Mouse (Mus musculus) MEL (cell line): Measurements from ENCODE around the gene Arhgap40. TPM values are rescaled to one million over a fixed set of nuclear protein-coding genes. Genes with fewer than 3 reads are reported as not detected.

Source experiments
- DNase-seq: peaks from one replicate; pipeline ENCODE4 v3.0.0; 2011; ENCODE audit warnings: low read depth, low spot score
- H3K27ac ChIP-seq: 2 replicates; pipeline ENCODE4 v1.5.1; 2012; ENCODE audit warnings: low read depth, mild to moderate bottlenecking, control low read depth, low read length, moderate library complexity; ENCODE audit not compliant: control insufficient read depth
- H3K27me3 ChIP-seq, 2 experiments: fragments of 150-350 bp in 1 of 2; sonication (generic) in 1 of 2; 2 replicates each; pipeline ENCODE4 v1.6.1; 2012; ENCODE audit warnings: low read length in 2 of 2, mild to moderate bottlenecking in 2 of 2, improper control_type of control experiment in 1 of 2, moderate library complexity in 1 of 2; ENCODE audit not compliant: insufficient read depth in 2 of 2, control insufficient read depth in 1 of 2
- H3K36me3 ChIP-seq, 2 experiments: 2 replicates each; pipeline ENCODE4 v1.6.1; 2012 to 2014; ENCODE audit warnings: low read length in 2 of 2, improper control_type of control experiment in 1 of 2, inconsistent platforms in 1 of 2, mild to moderate bottlenecking in 1 of 2; ENCODE audit not compliant: insufficient read depth in 2 of 2, control insufficient read depth in 1 of 2
- H3K4me1 ChIP-seq, 2 experiments: fragments of 150-350 bp in 1 of 2; sonication (generic) in 1 of 2; 2 replicates each; pipeline ENCODE4 v1.6.1; 2012; ENCODE audit warnings: low read length in 2 of 2, improper control_type of control experiment in 1 of 2, mild to moderate bottlenecking in 1 of 2; ENCODE audit not compliant: insufficient read depth in 2 of 2, control insufficient read depth in 1 of 2
- H3K4me3 ChIP-seq, 2 experiments: fragments of 150-350 bp in 1 of 2; sonication (generic) in 1 of 2; 2 replicates each; pipeline ENCODE4 v1.5.1; 2012; ENCODE audit warnings: low read depth in 2 of 2, low read length in 2 of 2, mild to moderate bottlenecking in 2 of 2, moderate library complexity in 2 of 2, control low read depth in 1 of 2, improper control_type of control experiment in 1 of 2; ENCODE audit not compliant: control insufficient read depth in 1 of 2, insufficient read depth in 1 of 2
- H3K79me2 ChIP-seq: 2 replicates; pipeline ENCODE4 v1.6.1; 2012; ENCODE audit warnings: mild to moderate bottlenecking, low read length, moderate library complexity; ENCODE audit not compliant: control insufficient read depth, poor library complexity, insufficient read depth
- H3K9ac ChIP-seq: 2 replicates; pipeline ENCODE4 v1.6.1; 2012; ENCODE audit warnings: low read depth, mild to moderate bottlenecking, control low read depth, low read length, moderate library complexity; ENCODE audit not compliant: control insufficient read depth, poor library complexity, severe bottlenecking
- H3K9me3 ChIP-seq: fragments of 150-350 bp; sonication (generic); replicated peaks from 2 replicates; pipeline ENCODE4 v1.6.1; 2012; ENCODE audit warnings: mild to moderate bottlenecking, low read length, improper control_type of control experiment, moderate library complexity; ENCODE audit not compliant: insufficient read depth
- CHD1 ChIP-seq: IDR thresholded peaks from 2 replicates; pipeline ENCODE4 v1.6.1; 2012; ENCODE audit warnings: low read depth, mild to moderate bottlenecking, inconsistent platforms, low read length, improper control_type of control experiment
- CHD2 ChIP-seq: IDR thresholded peaks from 2 replicates; pipeline ENCODE4 v1.6.1; 2011; ENCODE audit warnings: low read length, improper control_type of control experiment
- CTCF ChIP-seq, 3 experiments: IDR thresholded peaks in 2 of 3; conservative IDR thresholded peaks in 1 of 3; 2 replicates each; pipeline ENCODE4 v1.5.1; 2011 to 2012; ENCODE audit warnings: low read length in 3 of 3, low read depth in 2 of 3, mild to moderate bottlenecking in 2 of 3, improper control_type of control experiment in 1 of 3, inconsistent platforms in 1 of 3, mixed read lengths in 1 of 3, moderate library complexity in 1 of 3; ENCODE audit not compliant: control insufficient read depth in 1 of 3, insufficient read depth in 1 of 3, poor library complexity in 1 of 3, severe bottlenecking in 1 of 3
- EP300 ChIP-seq, 2 experiments: IDR thresholded peaks; 2 replicates each; pipeline ENCODE4 v1.6.1; 2011; ENCODE audit warnings: improper control_type of control experiment in 2 of 2, low read length in 2 of 2, low read depth in 1 of 2, mild to moderate bottlenecking in 1 of 2
- GABPA ChIP-seq: IDR thresholded peaks from 2 replicates; pipeline ENCODE4 v1.6.1; 2012; ENCODE audit warnings: low read depth, mild to moderate bottlenecking, inconsistent platforms, low read length, improper control_type of control experiment, moderate library complexity
- GATA1 ChIP-seq: IDR thresholded peaks from 2 replicates; pipeline ENCODE4 v1.6.1; 2011; ENCODE audit warnings: low read depth, low read length, improper control_type of control experiment
- KAT2A ChIP-seq: conservative IDR thresholded peaks from 2 replicates; pipeline ENCODE4 v1.6.1; 2012; ENCODE audit warnings: low read depth, low read length, improper control_type of control experiment, inconsistent platforms
- MAFK ChIP-seq: IDR thresholded peaks from 2 replicates; pipeline ENCODE4 v1.6.1; 2011; ENCODE audit warnings: low read depth, mild to moderate bottlenecking, low read length, improper control_type of control experiment, borderline replicate concordance
- MAZ ChIP-seq: IDR thresholded peaks from 2 replicates; pipeline ENCODE4 v1.6.1; 2012; ENCODE audit warnings: low read depth, mild to moderate bottlenecking, inconsistent platforms, low read length, improper control_type of control experiment
- MEF2A ChIP-seq: IDR thresholded peaks from 2 replicates; pipeline ENCODE4 v1.6.1; 2014; ENCODE audit warnings: low read depth, mild to moderate bottlenecking, inconsistent platforms, low read length, improper control_type of control experiment; ENCODE audit not compliant: poor library complexity, insufficient replicate concordance, severe bottlenecking; ENCODE audit errors: extremely low read depth
- MYB ChIP-seq: IDR thresholded peaks from 2 replicates; pipeline ENCODE4 v1.6.1; 2011; ENCODE audit warnings: mild to moderate bottlenecking, low read depth, low read length, improper control_type of control experiment
- NRF1 ChIP-seq: IDR thresholded peaks from 2 replicates; pipeline ENCODE4 v1.6.1; 2014; ENCODE audit warnings: low read depth, mild to moderate bottlenecking, inconsistent platforms, low read length, improper control_type of control experiment, moderate library complexity; ENCODE audit not compliant: poor library complexity, insufficient read depth, severe bottlenecking
- POLR2A ChIP-seq, 2 experiments: IDR thresholded peaks; 2 replicates each; pipeline ENCODE4 v1.6.1; 2011 to 2012; ENCODE audit warnings: low read length in 2 of 2, mild to moderate bottlenecking in 2 of 2, control low read depth in 1 of 2, improper control_type of control experiment in 1 of 2, low read depth in 1 of 2, moderate library complexity in 1 of 2; ENCODE audit not compliant: control insufficient read depth in 1 of 2, insufficient read depth in 1 of 2, poor library complexity in 1 of 2
- POLR2AphosphoS2 ChIP-seq: IDR thresholded peaks from 2 replicates; pipeline ENCODE4 v1.6.1; 2011; ENCODE audit warnings: low read length, improper control_type of control experiment
- RAD21 ChIP-seq: IDR thresholded peaks from 2 replicates; pipeline ENCODE4 v1.6.1; 2011; ENCODE audit warnings: mild to moderate bottlenecking, low read depth, low read length, improper control_type of control experiment
- RCOR1 ChIP-seq: IDR thresholded peaks from 2 replicates; pipeline ENCODE4 v1.6.1; 2012; ENCODE audit warnings: low read depth, mild to moderate bottlenecking, inconsistent platforms, low read length, improper control_type of control experiment
- SIN3A ChIP-seq: IDR thresholded peaks from 2 replicates; pipeline ENCODE4 v1.6.1; 2012; ENCODE audit warnings: low read length, improper control_type of control experiment, inconsistent platforms
- SMC3 ChIP-seq: IDR thresholded peaks from 2 replicates; pipeline ENCODE4 v1.6.1; 2011; ENCODE audit warnings: low read depth, low read length, improper control_type of control experiment
- TAL1 ChIP-seq: IDR thresholded peaks from 2 replicates; pipeline ENCODE4 v1.6.1; 2012; ENCODE audit warnings: mild to moderate bottlenecking, inconsistent platforms, low read length, moderate library complexity, mixed read lengths
- TBP ChIP-seq: IDR thresholded peaks from 2 replicates; pipeline ENCODE4 v1.8.0; 2011; ENCODE audit warnings: low read depth, low read length, improper control_type of control experiment
- TCF12 ChIP-seq: IDR thresholded peaks from 2 replicates; pipeline ENCODE4 v1.6.1; 2014; ENCODE audit warnings: low read depth, mild to moderate bottlenecking, inconsistent platforms, low read length, improper control_type of control experiment, moderate library complexity
- UBTF ChIP-seq: IDR thresholded peaks from 2 replicates; pipeline ENCODE4 v1.6.1; 2012; ENCODE audit warnings: low read depth, mild to moderate bottlenecking, inconsistent platforms, low read length, improper control_type of control experiment, moderate library complexity, borderline replicate concordance; ENCODE audit not compliant: insufficient read depth
- ZC3H11A ChIP-seq: IDR thresholded peaks from 2 replicates; pipeline ENCODE4 v1.6.1; 2012; ENCODE audit warnings: low read depth, mild to moderate bottlenecking, inconsistent platforms, low read length, improper control_type of control experiment
- ZMIZ1 ChIP-seq: IDR thresholded peaks from 2 replicates; pipeline ENCODE4 v1.6.1; 2012; ENCODE audit warnings: low read depth, mild to moderate bottlenecking, inconsistent platforms, low read length, improper control_type of control experiment, moderate library complexity
- ZNF384 ChIP-seq: IDR thresholded peaks from 2 replicates; pipeline ENCODE4 v1.6.1; 2012; ENCODE audit warnings: low read depth, mild to moderate bottlenecking, inconsistent platforms, low read length, improper control_type of control experiment
- polyA plus RNA-seq, 2 experiments: library from polyadenylated mRNA; stranded (reverse) in 1 of 2; unstranded in 1 of 2; fragments of >175 nt in 1 of 2; fragments of >200 nt in 1 of 2; gene quantifications; 2 replicates each; pipeline versions ENCODE4 v1.2.1 to v1.2.4; 2012; ENCODE audit warnings: low replicate concordance in 2 of 2, low read depth in 1 of 2; ENCODE audit not compliant: insufficient read length in 2 of 2, insufficient read depth in 1 of 2, missing spikeins in 1 of 2
- total RNA-seq: library from RNA; depleted of rRNA; stranded (reverse); fragments of 300-350 nt; gene quantifications from 2 replicates; pipeline ENCODE4 v1.2.3, GENCODE M21; 2012

Arhgap40 gene
- total and polyA plus RNA-seq, 3 experiments = not detected

DNA sequence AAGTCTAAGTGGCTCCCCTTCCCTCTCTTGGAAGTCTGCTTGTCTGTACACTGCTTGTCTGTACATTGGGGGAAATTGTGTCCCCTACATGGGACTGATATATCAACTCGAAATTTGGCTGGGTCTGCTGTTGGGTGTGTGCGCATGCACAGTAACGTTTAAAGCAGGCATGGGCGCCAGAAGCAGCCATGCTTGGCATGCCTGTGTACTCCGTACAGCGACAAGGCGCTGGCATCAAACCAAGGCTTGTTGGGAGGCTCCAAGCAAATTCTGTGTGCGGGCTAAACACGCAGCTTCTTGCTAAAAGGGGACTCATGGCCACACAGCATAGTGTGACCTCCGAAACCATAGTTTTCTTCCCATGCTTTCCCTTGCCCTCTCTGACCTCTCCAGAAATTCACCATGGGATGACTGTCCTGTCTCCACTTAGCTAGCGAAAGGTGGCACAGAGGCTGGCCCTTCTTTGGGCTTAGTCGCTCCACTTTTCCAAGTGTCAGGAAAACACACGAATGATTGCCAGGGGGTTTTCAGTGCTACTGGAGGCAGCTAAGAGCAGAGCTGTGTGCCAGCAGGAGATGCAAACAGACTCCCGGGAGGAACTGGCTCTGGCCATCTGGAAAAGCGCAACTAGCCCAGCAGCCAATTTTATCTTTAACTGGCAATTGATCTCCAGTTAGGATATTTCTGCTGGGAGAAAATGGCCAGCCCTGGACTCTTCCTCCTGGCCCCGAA is 11.7 kb downstream of the Arhgap40 start:
- no peaks in the 10 kb centered on the region for H3K79me2 ChIP-seq

DNA sequence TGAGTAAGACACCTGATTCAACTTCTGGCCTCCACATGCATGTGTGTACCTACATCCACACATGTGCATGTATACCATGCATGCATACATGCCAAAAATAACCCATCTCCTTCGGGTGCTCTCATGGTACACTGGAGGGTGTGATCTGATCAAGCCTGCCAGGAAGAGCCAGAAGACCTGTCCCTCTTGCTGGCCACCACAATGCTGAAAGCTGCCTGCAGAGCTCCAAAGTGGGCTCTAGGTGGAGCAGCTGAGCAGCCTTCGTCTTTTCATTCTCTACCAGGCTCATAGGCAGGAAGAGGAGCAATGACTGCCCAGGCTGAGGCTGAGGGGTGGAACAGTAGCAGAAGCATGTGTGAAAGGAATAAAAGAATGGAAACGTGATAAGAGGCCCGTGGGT is 21.5 kb downstream of the Arhgap40 start:
- Histone ChIP-seq H3K4me1 (no peaks in the 10 kb centered on the region; a peak in 1 of 4 replicates), H3K4me3 (no peak overlapping the region), H3K27ac (no peak overlapping the region), H3K36me3 (no peaks in the 10 kb centered on the region), H3K27me3 (no peaks in the 10 kb centered on the region), H3K9ac (no peak overlapping the region), H3K9me3 (no peaks in the 10 kb centered on the region), H3K79me2 (no peaks in the 10 kb centered on the region)
- DNase-seq = peak; percentile 73
- TF ChIP-seq CTCF (IDR thresholded peaks at IDR 0.05 in 2 of 3, conservative IDR thresholded peaks at IDR 0.05 in 1 of 3; ENCODE audit: control insufficient read depth in 1 of 3, insufficient read depth in 1 of 3, low read depth in 2 of 3, low read length in 3 of 3, poor library complexity in 1 of 3, severe bottlenecking in 1 of 3) = peak; percentile 77 to 86 (median 81)
- TF ChIP-seq NRF1 = no peak
- TF ChIP-seq SMC3 = peak; percentile 77
- no peak for TF ChIP-seq MAFK
- peak; percentile 38 for TF ChIP-seq ZC3H11A
- peak; percentile 58 for TF ChIP-seq RAD21
- TF ChIP-seq POLR2AphosphoS2 = no peak
- no peak for TF ChIP-seq MYB

More for the DNA sequence above, 11.7 kb downstream of the Arhgap40 start:
- TF ChIP-seq RCOR1 (no peak), ZMIZ1 (no peak), ZNF384 (no peak), GABPA (no peak), MYB (no peak), TCF12 (no peak), CHD1 (no peak), SIN3A (no peak), EP300 (IDR thresholded peaks at IDR 0.05; ENCODE audit: low read depth in 1 of 2, low read length in 2 of 2) (no peak), GATA1 (no peak), CHD2 (no peak), POLR2A (IDR thresholded peaks at IDR 0.05; ENCODE audit: control insufficient read depth in 1 of 2, insufficient read depth in 1 of 2, low read depth in 1 of 2, low read length in 2 of 2, poor library complexity in 1 of 2) (no peak), MEF2A (no peak), MAZ (no peak), TBP (no peak), UBTF (no peak), MAFK (no peak), KAT2A (no peak), TAL1 (no peak)
- H3K4me1 ChIP-seq = no peaks in the 10 kb centered on the region
- H3K9me3 ChIP-seq = no peaks in the 10 kb centered on the region
- H3K9ac ChIP-seq = no peak overlapping the region
- no peak overlapping the region for H3K4me3 ChIP-seq
- H3K27me3 ChIP-seq = no peaks in the 10 kb centered on the region
- H3K36me3 ChIP-seq = no peaks in the 10 kb centered on the region
- DNase-seq = no peak
- H3K27ac ChIP-seq = no peak overlapping the region
